Mouse (Mus musculus) ZHBTc4 (cell line): ENCODE results near the gene Xrcc2.

Source experiments
- DNase-seq: peaks from one replicate; pipeline ENCODE4 v3.0.0-alpha.2; 2011; ENCODE audit warnings: low read depth, low spot score

Gene Xrcc2

GRCm38 (mm10) chr5:25671051-25671450 is 34.6 kb downstream of the Xrcc2 start:
- peak; percentile 75 for DNase-seq

- peak; percentile 96 for DNase-seq
These were observed 37.3 kb downstream of the Xrcc2 start for GRCm38 (mm10) chr5:25668306-25668705.

GRCm38 (mm10) chr5:25666684-25667083 is 38.9 kb downstream of the Xrcc2 start:
- peak; percentile 43 for DNase-seq

- no peak for DNase-seq
These were observed 39.5 kb downstream of the Xrcc2 start for GRCm38 (mm10) chr5:25666108-25666507.

- DNase-seq, result no peak
These were observed 40.1 kb downstream of the Xrcc2 start for GRCm38 (mm10) chr5:25665516-25665915.

- DNase-seq, result no peak
These were observed 42.5 kb downstream of the Xrcc2 start for GRCm38 (mm10) chr5:25663165-25663564.

GRCm38 (mm10) chr5:25654578-25654987 is 51.0 kb downstream of the Xrcc2 start:
- peak; percentile 26 for DNase-seq

GRCm38 (mm10) chr5:25653377-25653776 is 52.2 kb downstream of the Xrcc2 start:
- DNase-seq, result no peak

GRCm38 (mm10) chr5:25652435-25652834 is 53.2 kb downstream of the Xrcc2 start:
- no peak for DNase-seq

GRCm38 (mm10) chr5:25645661-25646364 is 59.8 kb downstream of the Xrcc2 start:
- DNase-seq, result no peak

- DNase-seq, result no peak
These were observed 61.1 kb downstream of the Xrcc2 start for GRCm38 (mm10) chr5:25644509-25644908.

- DNase-seq, result no peak
These were observed 62.9 kb downstream of the Xrcc2 start for GRCm38 (mm10) chr5:25642741-25643140.
